Mouse (Mus musculus) embryonic facial prominence, embryonic 10.5 days (tissue): Measurements from ENCODE around the gene Trpv2. TPM values are rescaled to one million over a fixed set of nuclear protein-coding genes. Genes with fewer than 3 reads are reported as not detected.

ENCODE experiments used
- polyA plus RNA-seq: library from polyadenylated mRNA; unstranded; fragments of >200 nt; fragmentation: Nextera tagmentation; extraction: Ambion mirVana; gene quantifications from 2 replicates; pipeline ENCODE4 v1.2.1, GENCODE M21; 2016

The Trpv2 gene
- polyA plus RNA-seq, 1 experiment from 2014 or later: 3.8 TPM

Other genes starting within 250 kb of the Trpv2 start
- 14.7 and 15.9 TPM in 2 replicates for gene Pigl, start 116.0 kb upstream of the Trpv2 start, polyA plus RNA-seq
- gene Ncor1, start 115.9 kb upstream of the Trpv2 start, polyA plus RNA-seq: 137 and 144 TPM in 2 replicates
- gene Cenpv, start 35.2 kb upstream of the Trpv2 start, polyA plus RNA-seq: 23.0 and 25.4 TPM in 2 replicates
- gene Ubb, start 23.3 kb upstream of the Trpv2 start, polyA plus RNA-seq: 3,487 and 3,558 TPM in 2 replicates
- gene Lrrc75a, start 74.0 kb downstream of the Trpv2 start, polyA plus RNA-seq: 11.2 and 12.9 TPM in 2 replicates
- 41.9 and 44.2 TPM in 2 replicates for gene Mmgt2, start 74.2 kb downstream of the Trpv2 start, polyA plus RNA-seq
- gene Zfp287, start 157.4 kb downstream of the Trpv2 start, polyA plus RNA-seq: 13.0 and 14.3 TPM in 2 replicates
- gene Gm10428, start 178.6 kb downstream of the Trpv2 start, polyA plus RNA-seq: not detected in 2 replicates
- 25.6 and 28.5 TPM in 2 replicates for gene Zfp286, start 215.0 kb downstream of the Trpv2 start, polyA plus RNA-seq
- 2.9 and 3.7 TPM in 2 replicates for gene Trim16, start 245.7 kb downstream of the Trpv2 start, polyA plus RNA-seq